Mouse (Mus musculus) intestine, embryonic 16.5 days (tissue): Measurements from ENCODE around the gene Mylk. TPM values are rescaled to one million over a fixed set of nuclear protein-coding genes. Genes with fewer than 3 reads are reported as not detected.
"Not testable (repeated sequence)": the region's sequence is repeated elsewhere in the genome, so short reads cannot be mapped to it uniquely, and the experiment has no call there.

Experiments
- ATAC-seq: fragments of 200-750 bp; cut with Nextera tagmentation; 2 replicates; pipeline ENCODE4 v1.8.0; 2017; ENCODE audit warnings: moderate TSS enrichment, moderate library complexity
- H3K27ac ChIP-seq: fragments of 300-500 bp; sonication (generic); 2 replicates; pipeline ENCODE4 v1.5.1; 2014; ENCODE audit warnings: mild to moderate bottlenecking, low read length
- H3K27me3 ChIP-seq: fragments of 300-500 bp; sonication (generic); replicated peaks from 2 replicates; pipeline ENCODE4 v1.6.1; 2014; ENCODE audit warnings: low read length, control low read depth, mixed read lengths; ENCODE audit not compliant: control insufficient read depth, insufficient read depth
- H3K36me3 ChIP-seq: fragments of 300-500 bp; sonication (generic); 2 replicates; pipeline ENCODE4 v1.6.1; 2014; ENCODE audit warnings: low read length, control low read depth; ENCODE audit not compliant: control insufficient read depth, insufficient read depth
- H3K4me1 ChIP-seq: fragments of 300-500 bp; sonication (generic); 2 replicates; pipeline ENCODE4 v1.6.1; 2014; ENCODE audit warnings: low read length, control low read depth, mixed read lengths; ENCODE audit not compliant: control insufficient read depth, insufficient read depth
- H3K4me2 ChIP-seq: fragments of 300-500 bp; sonication (generic); 2 replicates; pipeline ENCODE4 v1.6.1; 2014; ENCODE audit warnings: low read depth, low read length, control low read depth
- H3K4me3 ChIP-seq: fragments of 300-500 bp; sonication (generic); 2 replicates; pipeline ENCODE4 v1.5.1; 2014; ENCODE audit warnings: mild to moderate bottlenecking, low read length
- H3K9ac ChIP-seq: fragments of 300-500 bp; sonication (generic); 2 replicates; pipeline ENCODE4 v1.6.1; 2014; ENCODE audit warnings: low read depth, low read length
- H3K9me3 ChIP-seq: fragments of 300-500 bp; sonication (generic); 2 replicates; pipeline ENCODE4 v1.6.1; 2016; ENCODE audit warnings: low read length, control low read depth; ENCODE audit not compliant: control insufficient read depth
- WGBS: fragments of 180-500 bp; shearing (Covaris S2); extraction: QIAGEN DNeasy Blood & Tissue Kit; methylation state at CpG from one replicate; pipeline ENCODE4 v1.1.7; 2014; 5-methylcytosine and 5-hydroxymethylcytosine counted together
- polyA plus RNA-seq: library from polyadenylated mRNA; unstranded; fragments of >200 nt; fragmentation: Nextera tagmentation; extraction: Ambion mirVana; gene quantifications from 2 replicates; pipeline ENCODE4 v1.2.1, GENCODE M21; 2015

The Mylk gene
- polyA plus RNA-seq: 393 and 397 TPM in 2 replicates

DNA sequence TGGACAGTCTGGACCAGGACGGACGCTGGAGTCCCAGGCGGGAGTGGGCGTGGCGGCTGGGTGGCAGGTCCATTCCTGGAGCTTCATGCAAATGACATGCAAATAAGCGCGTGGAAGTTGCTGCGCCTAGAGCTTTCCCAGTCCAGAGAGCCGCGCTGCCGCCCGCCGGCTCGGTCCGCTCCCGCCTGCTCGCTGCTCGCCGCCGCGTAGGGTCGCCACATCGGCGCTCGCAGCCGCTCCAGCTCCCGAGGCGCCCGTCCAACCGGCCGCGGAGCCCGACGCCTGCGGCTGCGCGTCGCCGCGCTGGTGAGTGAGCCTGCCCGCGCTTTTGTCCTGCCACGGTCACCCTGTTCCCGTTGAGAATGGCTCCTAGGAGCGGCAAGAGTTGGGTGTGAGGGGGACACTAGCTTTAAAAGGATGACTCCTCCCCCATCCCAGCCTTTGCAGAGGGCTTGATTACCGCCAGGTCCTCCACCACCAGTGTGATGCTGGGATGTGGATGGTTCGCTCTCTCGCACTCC, at the start of gene Mylk:
Gene Mylk (plus strand): TSS at position 146 of the 521 bp plus-strand sequence.
- peak; percentile 96 for ATAC-seq
- H3K9me3 ChIP-seq: no peaks in the 10 kb centered on the region
- H3K27me3 ChIP-seq: no peaks in the 10 kb centered on the region; the same call in 1 of the 2 replicates
- H3K9ac ChIP-seq: peak within 1 kb of the TSS; percentile 62
- H3K4me2 ChIP-seq: peak within 1 kb of the TSS; percentile 92
- no peak within 1 kb of the TSS for H3K27ac ChIP-seq
- peak within 1 kb of the TSS; percentile 51 for H3K4me3 ChIP-seq
- peaks cover 4% of the 10 kb centered on the region; the same call in 1 of the 2 replicates for H3K4me1 ChIP-seq
- under 1% methylated on average over 48 of the region's 48 CpGs for WGBS
- H3K36me3 ChIP-seq: no peaks in the 10 kb centered on the region

DNA sequence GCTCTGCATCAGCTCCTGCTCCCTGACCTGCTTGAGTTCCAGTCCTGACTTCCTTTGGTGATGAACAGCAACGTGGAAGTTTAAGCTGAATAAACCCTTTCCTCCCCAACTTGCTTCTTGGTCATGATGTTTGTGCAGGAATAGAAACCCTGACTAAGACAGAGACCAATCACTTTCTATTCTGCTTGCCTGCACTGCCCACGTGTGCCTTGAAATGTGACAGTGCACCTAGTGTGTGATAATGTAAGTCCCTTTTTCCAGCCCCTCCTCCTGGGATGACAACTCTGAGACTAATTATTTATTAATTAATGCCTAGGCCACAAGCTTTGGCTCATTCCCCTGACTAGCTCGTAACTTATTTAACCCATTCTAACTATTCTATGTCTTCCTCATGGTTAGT, 46.3 kb upstream of the Mylk start:
- H3K27me3 ChIP-seq, H3K4me1 ChIP-seq, H3K9me3 ChIP-seq, H3K4me2 ChIP-seq, H3K9ac ChIP-seq, ATAC-seq, H3K27ac ChIP-seq, H3K4me3 ChIP-seq, H3K36me3 ChIP-seq: not testable (repeated sequence)
- 70% methylated on average over 3 of the region's 3 CpGs for WGBS

- no peaks in the 10 kb centered on the region for H3K36me3 ChIP-seq
- WGBS: 19% methylated on average over 7 of the region's 7 CpGs
These were observed 44.7 kb upstream of the Mylk start for GRCm38 (mm10) chr16:34700165-34700827.

GRCm38 (mm10) chr16:34700828-34701216, 44.2 kb upstream of the Mylk start:
- Histone ChIP-seq H3K4me1 (no peaks in the 10 kb centered on the region), H3K36me3 (no peaks in the 10 kb centered on the region), H3K4me3 (no peak overlapping the region), H3K9ac (no peak overlapping the region), H3K27me3 (no peaks in the 10 kb centered on the region), H3K4me2 (no peak overlapping the region), H3K9me3 (no peaks in the 10 kb centered on the region), H3K27ac (no peak overlapping the region)
- no peak for ATAC-seq
- 67% methylated on average over 6 of the region's 6 CpGs for WGBS

More at GRCm38 (mm10) chr16:34700165-34700827, 44.7 kb upstream of the Mylk start:
- ATAC-seq: peak; percentile 81
- H3K9me3 ChIP-seq: no peaks in the 10 kb centered on the region
- no peak overlapping the region for H3K27ac ChIP-seq
- H3K9ac ChIP-seq: 0 out of 2 replicates have a peak overlapping the region, but pooled peaks have one; percentile 37
- H3K4me1 ChIP-seq: no peaks in the 10 kb centered on the region
- no peak overlapping the region for H3K4me2 ChIP-seq
- H3K4me3 ChIP-seq: no peak overlapping the region
- no peaks in the 10 kb centered on the region for H3K27me3 ChIP-seq

DNA sequence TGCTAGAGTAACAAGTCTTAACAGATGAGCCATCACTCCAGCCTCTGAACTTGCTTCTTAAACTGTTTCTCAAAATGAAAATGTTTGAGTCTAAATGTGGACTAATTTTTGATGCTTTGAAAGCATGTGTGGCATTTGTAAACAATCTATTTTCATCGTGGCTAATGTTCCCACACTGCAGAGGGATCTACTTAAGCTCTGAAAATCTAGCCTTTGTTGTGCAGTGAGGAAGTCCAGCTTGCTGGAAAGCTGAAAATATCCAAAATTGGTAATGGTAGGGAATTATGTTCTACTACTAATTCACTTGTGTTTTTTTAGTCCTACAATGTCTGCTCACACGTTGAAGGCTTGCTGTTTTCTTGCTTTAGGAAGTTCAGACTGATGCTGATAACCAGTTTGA, 39.0 kb upstream of the Mylk start:
- 62% methylated on average over 2 of the region's 2 CpGs for WGBS
- Histone ChIP-seq H3K9ac (no peak overlapping the region), H3K4me1 (no peaks in the 10 kb centered on the region), H3K36me3 (no peaks in the 10 kb centered on the region), H3K9me3 (no peaks in the 10 kb centered on the region), H3K27me3 (no peaks in the 10 kb centered on the region), H3K4me2 (no peak overlapping the region), H3K4me3 (no peak overlapping the region), H3K27ac (peak overlapping the region; percentile 89)
- ATAC-seq: no peak

DNA sequence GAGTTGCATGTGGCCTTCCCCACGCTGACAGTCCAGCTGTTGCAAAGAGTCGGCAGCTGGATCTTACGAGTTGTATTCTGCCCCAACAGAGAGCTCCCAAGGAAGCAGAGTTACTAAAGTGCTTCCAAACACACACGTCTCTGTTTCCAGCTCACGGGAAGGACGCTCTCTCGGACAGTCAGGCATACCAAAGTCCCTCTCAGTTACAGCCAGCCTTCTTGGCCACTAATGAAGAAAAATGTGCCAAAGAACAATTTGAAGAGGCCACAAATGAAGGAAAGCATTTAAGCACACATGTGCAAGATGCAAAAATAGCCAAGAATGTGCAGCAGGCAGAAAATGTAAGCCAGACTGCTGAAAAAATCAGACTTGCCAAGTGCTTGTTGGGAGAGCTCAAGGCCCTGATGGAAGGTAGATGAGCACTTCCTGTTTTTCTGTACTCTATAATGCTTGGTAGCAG, 38.5 kb upstream of the Mylk start:
- no peaks in the 10 kb centered on the region for H3K27me3 ChIP-seq
- peak overlapping the region; percentile 89 for H3K27ac ChIP-seq
- H3K9ac ChIP-seq: no peak overlapping the region
- 52% methylated on average over 7 of the region's 7 CpGs for WGBS
- no peak overlapping the region for H3K4me2 ChIP-seq
- H3K4me1 ChIP-seq: no peaks in the 10 kb centered on the region
- no peaks in the 10 kb centered on the region for H3K9me3 ChIP-seq
- peak; percentile 58; the same call in 1 of the 2 replicates for ATAC-seq
- H3K4me3 ChIP-seq: no peak overlapping the region
- no peaks in the 10 kb centered on the region for H3K36me3 ChIP-seq

- Histone ChIP-seq H3K27me3 (no peaks in the 10 kb centered on the region), H3K4me2 (no peak overlapping the region), H3K4me3 (no peak overlapping the region), H3K9me3 (no peaks in the 10 kb centered on the region), H3K4me1 (no peaks in the 10 kb centered on the region), H3K36me3 (no peaks in the 10 kb centered on the region), H3K27ac (no peak overlapping the region), H3K9ac (no peak overlapping the region)
- no peak for ATAC-seq
- WGBS: 77% methylated on average over 3 of the region's 3 CpGs
These were observed 33.5 kb upstream of the Mylk start for GRCm38 (mm10) chr16:34711481-34711880.

GRCm38 (mm10) chr16:34725156-34725555, 19.9 kb upstream of the Mylk start:
- Histone ChIP-seq H3K4me1 (no peaks in the 10 kb centered on the region), H3K9me3 (0 out of 2 replicates have a peak, but pooled peaks cover 5% of the 10 kb centered on the region), H3K4me2 (no peak overlapping the region), H3K27ac (no peak overlapping the region), H3K36me3 (no peaks in the 10 kb centered on the region), H3K4me3 (no peak overlapping the region), H3K27me3 (no peaks in the 10 kb centered on the region), H3K9ac (no peak overlapping the region)
- no peak for ATAC-seq
- 94% methylated on average over 3 of the region's 3 CpGs for WGBS

DNA sequence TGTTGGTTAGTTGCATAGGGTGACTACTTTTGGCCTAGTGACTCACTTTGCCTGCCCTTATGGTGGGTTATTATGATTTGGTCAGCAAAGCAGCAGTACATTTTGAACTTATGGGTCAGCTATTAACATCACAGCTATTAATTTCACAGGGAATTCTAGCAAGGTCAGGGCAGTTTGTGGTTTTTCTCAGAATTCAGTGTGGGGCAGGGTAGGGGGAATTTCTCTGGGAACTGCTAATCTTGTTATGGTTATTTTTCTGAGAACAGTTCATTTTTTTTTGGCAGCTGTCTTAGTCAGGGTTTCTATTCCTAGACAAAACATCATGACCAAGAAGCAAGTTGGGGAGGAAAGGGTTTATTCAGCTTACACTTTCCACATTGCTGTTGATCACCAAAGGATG, 16.4 kb upstream of the Mylk start:
- H3K9me3 ChIP-seq, H3K27me3 ChIP-seq, H3K4me1 ChIP-seq, H3K9ac ChIP-seq, ATAC-seq, H3K36me3 ChIP-seq, H3K4me3 ChIP-seq, H3K27ac ChIP-seq, H3K4me2 ChIP-seq: not testable (repeated sequence)
